Mouse (Mus musculus): ENCODE results near the gene Fermt3. TPM values are rescaled to one million over a fixed set of nuclear protein-coding genes. Genes with fewer than 3 reads are reported as not detected.

The Fermt3 gene
- polyA plus RNA-seq, 1 experiment from 2014 or later, result 4.3 TPM

GRCm38 (mm10) chr19:6949532-6949931 is 69.7 kb downstream of the Fermt3 start:
- no peak overlapping the region for H3K4me2 ChIP-seq (ENCODE audit: low read length)
- no peak overlapping the region for H3K27ac ChIP-seq
- no peak for ATAC-seq (replicated peaks; ENCODE audit: low FRiP score, low read depth)
- TF ChIP-seq CTCF (IDR thresholded peaks at IDR 0.05; ENCODE audit: low read depth), result no peak
- H3K4me3 ChIP-seq (replicated peaks; ENCODE audit: low read depth, low read length), result no peak overlapping the region
- no peak for DNase-seq (ENCODE audit: low spot score)
- H3K9me3 ChIP-seq (replicated peaks; ENCODE audit: low read length), result no peaks in the 10 kb centered on the region
- H3K9ac ChIP-seq (ENCODE audit: low read depth, low read length), result no peak overlapping the region
- 94% methylated on average over 5 of the region's 5 CpGs for WGBS
- peaks cover 8% of the 10 kb centered on the region; the same call in 1 of the 2 replicates for H3K4me1 ChIP-seq (replicated peaks; ENCODE audit: insufficient read depth, low read length)
- H3K36me3 ChIP-seq (ENCODE audit: insufficient read depth, low read length), result peaks cover 17% of the 10 kb centered on the region; the same call in 1 of the 2 replicates
- no peaks in the 10 kb centered on the region for H3K27me3 ChIP-seq (ENCODE audit: insufficient read depth, low read length)

Other genes starting within 250 kb of the Fermt3 start
- 19.6 TPM in 2 replicates for gene Rps6ka4, start 178.8 kb downstream of the Fermt3 start, polyA plus RNA-seq (2015; fragmentation: Nextera tagmentation; extraction: Ambion mirVana)
- 0.73 and 0.87 TPM in 2 replicates for gene Ccdc88b, start 161.3 kb downstream of the Fermt3 start, polyA plus RNA-seq (2015; fragmentation: Nextera tagmentation; extraction: Ambion mirVana)
- 137 and 142 TPM in 2 replicates for gene Trmt112, start 109.8 kb downstream of the Fermt3 start, polyA plus RNA-seq (2015; fragmentation: Nextera tagmentation; extraction: Ambion mirVana)
- 822 and 884 TPM in 2 replicates for gene Prdx5, start 109.4 kb downstream of the Fermt3 start, polyA plus RNA-seq (2015; fragmentation: Nextera tagmentation; extraction: Ambion mirVana)
- gene Esrra, start 97.7 kb downstream of the Fermt3 start, polyA plus RNA-seq (2015; fragmentation: Nextera tagmentation; extraction: Ambion mirVana), result 22.7 and 23.0 TPM in 2 replicates
- 3.9 and 4.0 TPM in 2 replicates for gene Catsperz, start 94.1 kb downstream of the Fermt3 start, polyA plus RNA-seq (2015; fragmentation: Nextera tagmentation; extraction: Ambion mirVana)
- 0.46 and 0.69 TPM in 2 replicates for gene Kcnk4, start 85.0 kb downstream of the Fermt3 start, polyA plus RNA-seq (2015; fragmentation: Nextera tagmentation; extraction: Ambion mirVana)
- gene Bad, start 77.6 kb downstream of the Fermt3 start, polyA plus RNA-seq (2015; fragmentation: Nextera tagmentation; extraction: Ambion mirVana), result 75.8 and 76.5 TPM in 2 replicates
- gene Gpr137, start 77.0 kb downstream of the Fermt3 start, polyA plus RNA-seq (2015; fragmentation: Nextera tagmentation; extraction: Ambion mirVana), result 32.6 and 33.1 TPM in 2 replicates
- 144 and 174 TPM in 2 replicates for gene Ppp1r14b, start 44.5 kb downstream of the Fermt3 start, polyA plus RNA-seq (2015; fragmentation: Nextera tagmentation; extraction: Ambion mirVana)
- 24.6 and 28.5 TPM in 2 replicates for gene Plcb3, start 43.0 kb downstream of the Fermt3 start, polyA plus RNA-seq (2015; fragmentation: Nextera tagmentation; extraction: Ambion mirVana)
- gene Fkbp2, start 39.0 kb downstream of the Fermt3 start, polyA plus RNA-seq (2015; fragmentation: Nextera tagmentation; extraction: Ambion mirVana), result 128 and 129 TPM in 2 replicates
- gene Vegfb, start 31.8 kb downstream of the Fermt3 start, polyA plus RNA-seq (2015; fragmentation: Nextera tagmentation; extraction: Ambion mirVana), result 52.8 and 56.6 TPM in 2 replicates
- 30.7 and 32.1 TPM in 2 replicates for gene Dnajc4, start 26.9 kb downstream of the Fermt3 start, polyA plus RNA-seq (2015; fragmentation: Nextera tagmentation; extraction: Ambion mirVana)
- gene Nudt22, start 23.4 kb downstream of the Fermt3 start, polyA plus RNA-seq (2015; fragmentation: Nextera tagmentation; extraction: Ambion mirVana), result 39.0 and 40.8 TPM in 2 replicates
- 14.5 and 14.7 TPM in 2 replicates for gene Trpt1, start 23.3 kb downstream of the Fermt3 start, polyA plus RNA-seq (2015; fragmentation: Nextera tagmentation; extraction: Ambion mirVana)
- 131 and 149 TPM in 2 replicates for gene Stip1, start 20.5 kb upstream of the Fermt3 start, polyA plus RNA-seq (2015; fragmentation: Nextera tagmentation; extraction: Ambion mirVana)
- gene Macrod1, start 37.3 kb upstream of the Fermt3 start, polyA plus RNA-seq (2015; fragmentation: Nextera tagmentation; extraction: Ambion mirVana), result 28.0 and 35.5 TPM in 2 replicates
- gene Flrt1, start 86.3 kb upstream of the Fermt3 start, polyA plus RNA-seq (2015; fragmentation: Nextera tagmentation; extraction: Ambion mirVana), result 4.8 and 5.1 TPM in 2 replicates
- gene Otub1, start 186.8 kb upstream of the Fermt3 start, polyA plus RNA-seq (2015; fragmentation: Nextera tagmentation; extraction: Ambion mirVana), result 197 and 209 TPM in 2 replicates
- gene Cox8a, start 198.1 kb upstream of the Fermt3 start, polyA plus RNA-seq (2015; fragmentation: Nextera tagmentation; extraction: Ambion mirVana), result 2,325 and 2,471 TPM in 2 replicates
- 47.3 and 55.8 TPM in 2 replicates for gene Naa40, start 221.7 kb upstream of the Fermt3 start, polyA plus RNA-seq (2015; fragmentation: Nextera tagmentation; extraction: Ambion mirVana)
- gene Rcor2, start 247.9 kb upstream of the Fermt3 start, polyA plus RNA-seq (2015; fragmentation: Nextera tagmentation; extraction: Ambion mirVana), result 4.9 and 6.3 TPM in 2 replicates

Measured in kidney, postnatal 0 days (tissue).